Mouse (Mus musculus) forebrain, embryonic 11.5 days (tissue): Measurements from ENCODE around the gene Hes7. TPM values are rescaled to one million over a fixed set of nuclear protein-coding genes. Genes with fewer than 3 reads are reported as not detected.

Experiments used
- ATAC-seq: fragments of 200-750 bp; cut with Nextera tagmentation; replicated peaks from 2 replicates; pipeline ENCODE4 v1.8.0; 2017; ENCODE audit warnings: moderate TSS enrichment; ENCODE audit not compliant: low FRiP score
- DNase-seq: peaks from one replicate; pipeline ENCODE4 v3.0.0-alpha.2; 2017; ENCODE audit warnings: low spot score
- H3K27ac ChIP-seq: fragments of 300-500 bp; sonication (generic); 2 replicates; pipeline ENCODE4 v1.5.1; 2014; ENCODE audit warnings: low read depth, low read length
- H3K27me3 ChIP-seq: fragments of 300-500 bp; sonication (generic); 2 replicates; pipeline ENCODE4 v1.6.1; 2014; ENCODE audit warnings: mild to moderate bottlenecking, low read length, mixed read lengths; ENCODE audit not compliant: control insufficient read depth, insufficient read depth
- H3K36me3 ChIP-seq: fragments of 300-500 bp; sonication (generic); 2 replicates; pipeline ENCODE4 v1.6.1; 2014; ENCODE audit warnings: mild to moderate bottlenecking, low read length, moderate library complexity, mixed read lengths; ENCODE audit not compliant: control insufficient read depth, insufficient read depth
- H3K4me1 ChIP-seq: fragments of 300-500 bp; sonication (generic); replicated peaks from 2 replicates; pipeline ENCODE4 v1.6.1; 2014; ENCODE audit warnings: low read length, mixed read lengths; ENCODE audit not compliant: control insufficient read depth, insufficient read depth
- H3K4me2 ChIP-seq: fragments of 300-500 bp; sonication (generic); 2 replicates; pipeline ENCODE4 v1.6.1; 2014; ENCODE audit warnings: low read depth, mild to moderate bottlenecking, low read length, moderate library complexity, mixed read lengths; ENCODE audit not compliant: severe bottlenecking
- H3K4me3 ChIP-seq: fragments of 300-500 bp; sonication (generic); 2 replicates; pipeline ENCODE4 v1.5.1; 2014; ENCODE audit warnings: low read depth, low read length
- H3K9ac ChIP-seq: fragments of 300-500 bp; sonication (generic); 2 replicates; pipeline ENCODE4 v1.6.1; 2014; ENCODE audit warnings: low read length
- H3K9me3 ChIP-seq: fragments of 300-500 bp; sonication (generic); 2 replicates; pipeline ENCODE4 v1.6.1; 2016; ENCODE audit warnings: low read length, mixed read lengths; ENCODE audit not compliant: control insufficient read depth
- WGBS: fragments of 180-500 bp; shearing (Covaris S2); extraction: QIAGEN DNeasy Blood & Tissue Kit; methylation state at CpG from one replicate; pipeline ENCODE4 v1.1.7; 2014; 5-methylcytosine and 5-hydroxymethylcytosine counted together
- polyA plus RNA-seq: library from polyadenylated mRNA; unstranded; fragments of >200 nt; fragmentation: Nextera tagmentation; extraction: Ambion mirVana; gene quantifications from 2 replicates; pipeline ENCODE4 v1.2.1, GENCODE M21; 2014

Gene Hes7
- polyA plus RNA-seq, 1 experiment from 2014 or later, result 0.11 TPM

- H3K27me3 ChIP-seq, result peaks cover 13% of the 10 kb centered on the region
- peak overlapping the region; percentile 75 for H3K9ac ChIP-seq
- H3K4me2 ChIP-seq, result peak overlapping the region; percentile 97
- ATAC-seq, result peak; percentile 22; the same call in 1 of the 2 replicates
- peak overlapping the region; percentile 74 for H3K4me3 ChIP-seq
- H3K4me1 ChIP-seq, result peaks cover 29% of the 10 kb centered on the region
- DNase-seq, result peak; percentile 85
- whole genome bisulfite sequencing, result 1% methylated on average over 45 of the region's 45 CpGs
- no peaks in the 10 kb centered on the region; the same call in 1 of the 2 replicates for H3K36me3 ChIP-seq
- no peaks in the 10 kb centered on the region for H3K9me3 ChIP-seq
- peak overlapping the region; percentile 55 for H3K27ac ChIP-seq
Observed at GRCm38 (mm10) chr11:69117737-69118695, 2.2 kb upstream of the Hes7 start.

- no peak overlapping the region for H3K27ac ChIP-seq
- DNase-seq (peak; percentile 92), ATAC-seq (no peak)
- H3K9me3 ChIP-seq, result no peaks in the 10 kb centered on the region
- H3K4me2 ChIP-seq, result peak overlapping the region; percentile 97
- peaks cover 30% of the 10 kb centered on the region for H3K4me1 ChIP-seq
- no peak overlapping the region; the same call in 1 of the 2 replicates for H3K9ac ChIP-seq
- H3K4me3 ChIP-seq, result peak overlapping the region; percentile 74
- H3K36me3 ChIP-seq, result no peaks in the 10 kb centered on the region; the same call in 1 of the 2 replicates
- peaks cover 13% of the 10 kb centered on the region for H3K27me3 ChIP-seq
- WGBS, result 3% methylated on average over 15 of the region's 15 CpGs
Observed at GRCm38 (mm10) chr11:69118765-69119164, 1.4 kb upstream of the Hes7 start.

GRCm38 (mm10) chr11:69119446-69120155 is 603 bp upstream of the Hes7 start:
- 27% methylated on average over 14 of the region's 14 CpGs for WGBS
- Histone ChIP-seq H3K9me3 (no peaks in the 10 kb centered on the region), H3K27ac (no peak overlapping the region), H3K4me3 (peak overlapping the region; percentile 76), H3K4me1 (peaks cover 30% of the 10 kb centered on the region), H3K9ac (no peak overlapping the region; the same call in 1 of the 2 replicates), H3K4me2 (peak overlapping the region; percentile 96), H3K36me3 (no peaks in the 10 kb centered on the region; the same call in 1 of the 2 replicates), H3K27me3 (peaks cover 13% of the 10 kb centered on the region)
- ATAC-seq (no peak), DNase-seq (no peak)

GRCm38 (mm10) chr11:69121001-69121740 is 967 bp downstream of the Hes7 start:
- H3K4me3 ChIP-seq, result peak overlapping the region; percentile 76
- H3K27me3 ChIP-seq, result peaks cover 13% of the 10 kb centered on the region
- H3K4me1 ChIP-seq, result peaks cover 34% of the 10 kb centered on the region
- DNase-seq (peak; percentile 70), ATAC-seq (no peak)
- no peaks in the 10 kb centered on the region; the same call in 1 of the 2 replicates for H3K36me3 ChIP-seq
- under 1% methylated on average over 33 of the region's 33 CpGs for WGBS
- H3K4me2 ChIP-seq, result peak overlapping the region; percentile 96
- H3K27ac ChIP-seq, result no peak overlapping the region
- H3K9me3 ChIP-seq, result no peaks in the 10 kb centered on the region
- H3K9ac ChIP-seq, result peak overlapping the region; percentile 69

GRCm38 (mm10) chr11:69121741-69122335 is 1.6 kb downstream of the Hes7 start:
- peak overlapping the region; percentile 76 for H3K4me3 ChIP-seq
- 0% methylated on average over 30 of the region's 32 CpGs for WGBS
- peak overlapping the region; percentile 96 for H3K4me2 ChIP-seq
- H3K27ac ChIP-seq, result no peak overlapping the region
- H3K9ac ChIP-seq, result peak overlapping the region; percentile 69
- no peaks in the 10 kb centered on the region; the same call in 1 of the 2 replicates for H3K36me3 ChIP-seq
- no peak for DNase-seq
- no peak for ATAC-seq
- H3K27me3 ChIP-seq, result peaks cover 10% of the 10 kb centered on the region
- no peaks in the 10 kb centered on the region for H3K9me3 ChIP-seq
- peaks cover 37% of the 10 kb centered on the region for H3K4me1 ChIP-seq

GRCm38 (mm10) chr11:69122336-69122951 is 2.2 kb downstream of the Hes7 start, which contains the start of gene 9130213A22Rik:
Gene 9130213A22Rik (minus strand): TSS chr11:69122589.
- peak within 1 kb of the TSS; percentile 76 for H3K4me3 ChIP-seq
- H3K36me3 ChIP-seq, result no peaks in the 10 kb centered on the region; the same call in 1 of the 2 replicates
- peaks cover 34% of the 10 kb centered on the region for H3K4me1 ChIP-seq
- H3K9me3 ChIP-seq, result no peaks in the 10 kb centered on the region
- H3K9ac ChIP-seq, result peak within 1 kb of the TSS; percentile 69
- DNase-seq (peak; percentile 95), ATAC-seq (peak; percentile 66)
- WGBS, result under 1% methylated on average over 62 of the region's 66 CpGs
- H3K4me2 ChIP-seq, result peak within 1 kb of the TSS; percentile 96
- H3K27me3 ChIP-seq, result peaks cover 13% of the 10 kb centered on the region
- H3K27ac ChIP-seq, result peak within 1 kb of the TSS; percentile 37; the same call in 1 of the 2 replicates

GRCm38 (mm10) chr11:69123056-69123692 is 3.0 kb downstream of the Hes7 start:
- Histone ChIP-seq H3K36me3 (no peaks in the 10 kb centered on the region; the same call in 1 of the 2 replicates), H3K27ac (no peak overlapping the region), H3K9me3 (no peaks in the 10 kb centered on the region), H3K9ac (peak overlapping the region; percentile 69), H3K4me1 (peaks cover 34% of the 10 kb centered on the region), H3K4me2 (peak overlapping the region; percentile 96), H3K27me3 (peaks cover 13% of the 10 kb centered on the region), H3K4me3 (peak overlapping the region; percentile 76)
- under 1% methylated on average over 29 of the region's 29 CpGs for WGBS
- DNase-seq (peak; percentile 96), ATAC-seq (peak; percentile 4)
